Mouse (Mus musculus): ENCODE measurements around the gene Gm49380.

Gm49380 gene

DNA sequence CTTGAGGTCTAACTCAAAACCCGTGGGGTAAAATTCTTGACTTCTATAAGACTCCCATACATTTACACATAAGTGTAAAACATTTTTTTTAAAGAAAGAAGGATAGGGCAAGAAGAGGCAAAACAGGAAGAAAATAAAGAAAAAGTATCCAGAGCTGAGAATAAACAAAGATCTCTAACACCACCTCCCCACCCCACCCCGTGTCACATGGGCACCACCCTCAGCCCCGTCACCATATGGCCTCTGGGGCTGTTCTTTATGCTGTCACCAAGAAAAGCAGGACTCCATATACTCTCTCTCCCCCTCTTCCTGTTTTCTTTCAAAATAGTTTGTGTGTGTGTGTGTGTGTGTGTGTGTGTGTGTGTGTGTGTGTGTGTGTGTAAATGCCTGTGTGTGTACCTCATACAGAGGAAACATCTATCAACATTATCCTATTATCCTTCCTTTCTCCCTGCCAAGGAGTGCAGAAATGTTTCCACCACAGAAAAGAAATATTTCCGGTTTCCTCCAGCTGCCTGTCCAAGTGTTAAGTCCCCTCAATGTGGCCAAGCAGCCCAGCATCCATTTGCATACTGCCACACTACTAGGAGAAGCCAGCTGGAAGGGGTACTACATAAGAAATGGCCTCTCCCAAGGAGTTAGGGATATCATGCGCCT, 83.6 kb downstream of the Gm49380 start:
- in situ Hi-C loops (cut with MboI, MseI), result no loop called here

- in situ Hi-C loops (cut with MboI, MseI), result no loop called here
Observed at GRCm38 (mm10) chr9:44024096-44024495, 89.2 kb downstream of the Gm49380 start.

DNA sequence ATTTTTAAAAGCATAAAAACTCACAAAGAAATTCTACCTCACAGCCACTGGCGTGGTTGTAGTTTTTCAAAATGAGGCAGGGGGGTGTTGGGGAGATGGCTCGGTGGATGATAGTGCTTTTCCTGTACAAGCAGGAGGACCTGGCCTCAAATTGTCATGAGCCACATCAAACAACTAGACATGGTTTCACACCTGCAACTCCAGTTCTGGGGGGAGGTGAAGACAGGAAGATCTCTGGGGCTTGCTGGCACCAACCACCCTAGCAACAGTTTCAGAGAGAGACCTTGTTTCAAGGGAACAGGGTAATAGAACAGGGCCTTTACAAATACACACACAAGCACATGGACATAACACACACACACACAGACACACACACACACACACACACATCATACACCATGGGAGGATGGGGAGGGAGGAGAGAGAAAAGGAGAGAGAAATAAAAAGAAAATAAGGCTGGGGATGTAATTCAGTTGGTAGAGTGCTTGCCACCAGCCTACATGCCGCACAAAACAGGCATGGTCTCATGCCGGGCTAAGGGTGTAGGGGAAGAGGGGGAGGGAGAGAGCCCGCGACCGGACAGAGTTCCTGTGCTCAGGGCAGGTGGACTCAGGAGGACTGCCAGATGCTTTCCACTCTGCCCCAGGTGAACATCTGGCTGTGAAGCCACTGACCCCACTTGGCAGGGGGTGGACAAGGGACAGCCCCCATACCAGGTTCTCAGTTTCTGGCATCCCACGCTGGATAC, 91.0 kb downstream of the Gm49380 start:
- in situ Hi-C loops (cut with MboI, MseI), result no loop called here

GRCm38 (mm10) chr9:44020001-44020400, 93.3 kb downstream of the Gm49380 start:
- in situ Hi-C loops (cut with MboI, MseI), result no loop called here

- in situ Hi-C loops (cut with MboI, MseI), result no loop called here
Observed at GRCm38 (mm10) chr9:44017846-44018245, 95.5 kb downstream of the Gm49380 start.
